ENCODE assay signal across 7 mouse cellular contexts in the genomic region with DNA sequence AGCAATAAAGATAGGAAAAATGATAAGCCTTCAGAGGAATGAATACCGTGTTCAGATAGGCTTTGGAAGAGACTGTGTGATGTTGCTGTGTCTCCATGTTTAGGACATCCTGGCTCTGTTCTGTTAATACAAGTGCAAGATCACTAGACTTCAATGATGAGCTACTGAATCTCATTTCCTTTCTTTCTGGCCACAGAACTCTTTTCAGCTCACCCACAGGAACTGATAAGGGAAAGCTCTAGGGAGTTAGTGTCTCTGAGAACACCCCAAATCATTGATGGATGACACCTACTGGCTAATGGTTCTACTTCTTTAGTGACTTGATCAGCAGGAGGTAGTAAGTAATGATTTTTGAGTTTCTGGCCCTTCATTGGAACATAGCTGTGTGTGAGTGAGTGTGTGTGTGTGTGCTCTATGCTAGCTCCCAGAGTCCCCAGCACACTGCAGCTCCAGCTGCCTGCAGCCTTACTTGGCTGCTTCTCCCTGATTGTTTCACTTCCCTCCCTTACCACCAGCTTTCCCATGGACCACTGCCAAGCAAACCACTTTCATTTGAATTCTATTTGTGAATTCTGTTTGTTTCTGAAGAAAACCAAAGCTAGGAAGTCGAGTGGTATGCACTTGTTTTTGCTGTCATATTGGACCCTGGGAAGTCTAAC. TPM values are rescaled to one million over a fixed set of nuclear protein-coding genes. Genes with fewer than 3 reads are reported as not detected.
DNase-seq lines count a peak whose midpoint lies in the region; TF ChIP-seq lines count a peak whose summit lies in the region.

No protein-coding gene starts in this region.

- 27% methylated on average over 2 of the region's 2 CpGs for WGBS in lung, adult 2 months

- no peak for TF ChIP-seq POLR2A in lung, adult 2 months (IDR thresholded peaks at IDR 0.05; ENCODE audit: borderline replicate concordance, extremely low read depth, low read depth, low read length)

- peak; percentile 28 to 48 for DNase-seq in lung, adult 18-20 months
- no peak for DNase-seq in lung, adult 2 months
- DNase-seq in frontal cortex, postnatal 14 days (ENCODE audit: low spot score in 2 of 2): peak; percentile 13 to 22
- peak; percentile 53 to 62 for DNase-seq in heart, postnatal 36 days
- DNase-seq in left cerebral cortex, postnatal 14 days (ENCODE audit: low spot score in 2 of 2): peak; percentile 60 to 73
- peak; percentile 52 for DNase-seq in skeletal muscle tissue, adult 2 months (ENCODE audit: low read depth, low spot score)
- no peak for DNase-seq in urinary bladder, adult 18-20 months (ENCODE audit: low spot score in 2 of 2)

- intact Hi-C loops in heart, postnatal 36 days (cut with DNase I): loop anchor here (5.0 kb wide), 1 partner anchor 37 kb away; no protein-coding TSS in a partner anchor
- intact Hi-C loops in left cerebral cortex, postnatal 14 days (cut with DNase I): no loop called here

- TF ChIP-seq CTCF in lung, adult 2 months (IDR thresholded peaks at IDR 0.05; ENCODE audit: insufficient read depth, low read length): no peak

- no peak overlapping the region for H3K4me3 ChIP-seq in lung, adult 2 months (replicated peaks; ENCODE audit: extremely low read depth, low read depth, low read length)

- peaks cover 4% of the 10 kb centered on the region for H3K4me1 ChIP-seq in lung, adult 2 months (ENCODE audit: control insufficient read depth, insufficient read depth, low read length)

RNA-seq across cellular contexts. Expression of a gene that starts 10.6 kb away (rescaled TPM):
- polyA plus RNA-seq in lung, adult 2 months (2012; rRNA removed): 18.5 and 27.9 TPM in 2 replicates
- 10 to 100 TPM; 13.8 to 17.0 TPM for total RNA-seq in heart, postnatal 36 days (2021)
- 100 to 1,000 TPM; 102 to 104 TPM for total RNA-seq in left cerebral cortex, postnatal 14 days (2021)

Comparison
In these comparisons a context has a peak if more than half of its experiments do, and no peak if none do; other contexts are left out.
1. DNase-seq: peak in lung, adult 18-20 months (2 of 2), frontal cortex, postnatal 14 days (2 of 2), heart, postnatal 36 days (2 of 2), left cerebral cortex, postnatal 14 days (2 of 2) and skeletal muscle tissue, adult 2 months (single experiment); none in lung, adult 2 months (single experiment) and urinary bladder, adult 18-20 months (0 of 2).
2. RNA of a gene that starts 10.6 kb away (total RNA-seq): 102 to 104 TPM in left cerebral cortex, postnatal 14 days; 13.8 to 17.0 TPM in heart, postnatal 36 days; every median in the first group is over 4 times any median in the second.